Mouse (Mus musculus) heart, embryonic 14.5 days (tissue): ENCODE results near the gene Tcf7l1. TPM values are rescaled to one million over a fixed set of nuclear protein-coding genes. Genes with fewer than 3 reads are reported as not detected.

Experiments used
- ATAC-seq: fragments of 200-750 bp; cut with Nextera tagmentation; 2 replicates; pipeline ENCODE4 v1.8.0; 2017; ENCODE audit warnings: low read depth, moderate TSS enrichment; ENCODE audit not compliant: insufficient number of reproducible peaks, insufficient read depth, low FRiP score
- H3K27ac ChIP-seq, 2 experiments: fragments of 200-500 bp in 1 of 2; fragments of 300-500 bp in 1 of 2; sonication (generic) in 1 of 2; replicated peaks in 1 of 2; 2 replicates each; pipeline ENCODE4 v1.5.1; 2012 to 2014; ENCODE audit warnings: low read depth in 2 of 2, low read length in 2 of 2, control low read depth in 1 of 2, mild to moderate bottlenecking in 1 of 2, mixed read lengths in 1 of 2; ENCODE audit not compliant: control insufficient read depth in 1 of 2, insufficient read depth in 1 of 2
- H3K27me3 ChIP-seq: fragments of 300-500 bp; sonication (generic); 2 replicates; pipeline ENCODE4 v1.6.1; 2014; ENCODE audit warnings: mild to moderate bottlenecking, low read length, control low read depth; ENCODE audit not compliant: control insufficient read depth, insufficient read depth
- H3K36me3 ChIP-seq: fragments of 300-500 bp; sonication (generic); 2 replicates; pipeline ENCODE4 v1.6.1; 2014; ENCODE audit warnings: mild to moderate bottlenecking, control low read depth, low read length, mixed read lengths; ENCODE audit not compliant: control insufficient read depth, insufficient read depth
- H3K4me1 ChIP-seq, 2 experiments: fragments of 200-500 bp in 1 of 2; fragments of 300-500 bp in 1 of 2; sonication (generic) in 1 of 2; 2 replicates each; pipeline ENCODE4 v1.6.1; 2012 to 2014; ENCODE audit warnings: low read length in 2 of 2, control low read depth in 1 of 2, mixed read lengths in 1 of 2; ENCODE audit not compliant: control insufficient read depth in 2 of 2, insufficient read depth in 2 of 2
- H3K4me2 ChIP-seq: fragments of 300-500 bp; sonication (generic); 2 replicates; pipeline ENCODE4 v1.6.1; 2014; ENCODE audit warnings: mild to moderate bottlenecking, low read length
- H3K4me3 ChIP-seq, 2 experiments: fragments of 200-500 bp in 1 of 2; fragments of 300-500 bp in 1 of 2; sonication (generic) in 1 of 2; 2 replicates each; pipeline ENCODE4 v1.5.1; 2012 to 2014; ENCODE audit warnings: low read length in 2 of 2, mild to moderate bottlenecking in 2 of 2, control low read depth in 1 of 2, low read depth in 1 of 2, moderate library complexity in 1 of 2; ENCODE audit not compliant: control insufficient read depth in 1 of 2, insufficient read depth in 1 of 2
- H3K9ac ChIP-seq: fragments of 300-500 bp; sonication (generic); 2 replicates; pipeline ENCODE4 v1.6.1; 2014; ENCODE audit warnings: mild to moderate bottlenecking, low read length
- H3K9me3 ChIP-seq: fragments of 300-500 bp; sonication (generic); 2 replicates; pipeline ENCODE4 v1.6.1; 2016; ENCODE audit warnings: low read length, control low read depth; ENCODE audit not compliant: control insufficient read depth
- WGBS: fragments of 180-500 bp; shearing (Covaris S2); extraction: QIAGEN DNeasy Blood & Tissue Kit; methylation state at CpG from one replicate; pipeline ENCODE4 v1.1.7; 2014; 5-methylcytosine and 5-hydroxymethylcytosine counted together
- polyA plus RNA-seq: library from polyadenylated mRNA; unstranded; fragments of >200 nt; fragmentation: Nextera tagmentation; extraction: Ambion mirVana; gene quantifications from 2 replicates; pipeline ENCODE4 v1.2.1, GENCODE M21; 2014

Tcf7l1 gene
- polyA plus RNA-seq, 1 experiment from 2014 or later = 17.4 TPM

DNA sequence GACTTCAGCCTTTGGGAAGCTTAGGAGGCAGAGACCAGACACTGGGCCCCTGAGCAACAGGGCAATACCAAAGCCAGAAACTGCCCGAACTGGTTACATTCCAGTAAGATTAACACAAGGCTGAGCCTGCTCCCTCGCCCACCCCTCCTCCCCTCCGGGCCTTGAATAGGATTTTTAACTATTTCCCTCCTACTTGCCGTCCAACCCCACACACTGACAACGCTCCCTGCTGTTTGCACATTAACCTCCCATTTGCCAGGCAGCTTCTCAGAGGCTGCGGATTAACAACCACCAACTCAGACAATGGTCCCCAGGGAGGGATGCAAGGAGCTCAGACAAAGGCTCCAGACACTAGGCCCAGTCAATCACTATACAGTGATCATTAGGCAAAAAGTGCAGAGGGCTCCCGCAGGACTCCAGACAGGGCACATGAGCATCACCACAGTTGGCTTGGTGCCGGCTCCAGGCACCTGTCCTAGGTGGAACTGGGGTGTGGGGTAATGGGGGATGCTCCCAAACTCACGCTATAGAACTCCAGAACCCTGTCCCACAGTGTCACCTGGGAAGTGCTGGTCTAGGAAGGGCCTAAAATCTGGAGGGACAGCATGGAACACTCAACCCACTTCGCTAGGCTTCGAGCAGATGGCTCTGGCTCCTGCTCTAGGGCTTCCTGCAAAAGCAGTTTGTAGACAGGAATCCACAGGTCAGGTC is 111.4 kb downstream of the Tcf7l1 start:
- Histone ChIP-seq H3K4me2 (peak overlapping the region; percentile 49), H3K4me3 (peak overlapping the region; percentile 5; a peak in 1 of 4 replicates), H3K4me1 (peaks cover 30 to 41% of the 10 kb centered on the region in 2 experiments), H3K27me3 (no peaks in the 10 kb centered on the region), H3K9ac (peak overlapping the region; percentile 57), H3K27ac (peak overlapping the region; percentile 61 to 76), H3K9me3 (no peaks in the 10 kb centered on the region), H3K36me3 (no peaks in the 10 kb centered on the region)
- WGBS = 31% methylated on average over 11 of the region's 11 CpGs
- no peak for ATAC-seq

DNA sequence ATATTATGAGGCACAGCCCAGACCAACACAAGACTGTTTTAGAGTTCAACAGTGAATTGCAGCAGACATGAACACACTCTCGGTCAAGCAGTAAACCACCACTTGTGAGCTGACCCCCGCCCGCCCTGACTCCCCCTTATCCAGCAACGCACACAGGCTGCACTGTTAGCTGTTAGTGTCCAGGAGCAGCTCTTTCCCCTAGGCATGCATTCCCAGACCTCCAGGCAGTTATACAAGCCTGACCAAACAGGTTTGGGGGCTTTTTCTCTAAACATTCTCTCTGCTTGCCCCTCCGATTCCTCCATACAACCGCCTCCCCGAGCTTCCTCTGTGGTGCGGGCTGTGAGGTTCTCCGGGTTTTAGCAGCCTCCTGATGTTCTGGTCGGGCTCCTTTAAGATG is 112.0 kb downstream of the Tcf7l1 start:
- no peak for ATAC-seq
- H3K27ac ChIP-seq = peak overlapping the region; percentile 61 to 76
- peaks cover 30 to 41% of the 10 kb centered on the region in 2 experiments for H3K4me1 ChIP-seq
- H3K36me3 ChIP-seq = no peaks in the 10 kb centered on the region
- H3K9ac ChIP-seq = peak overlapping the region; percentile 57
- no peaks in the 10 kb centered on the region for H3K27me3 ChIP-seq
- H3K4me3 ChIP-seq = peak overlapping the region; percentile 5; a peak in 1 of 4 replicates
- H3K4me2 ChIP-seq = peak overlapping the region; percentile 49
- no peaks in the 10 kb centered on the region for H3K9me3 ChIP-seq
- 24% methylated on average over 10 of the region's 10 CpGs for whole genome bisulfite sequencing

DNA sequence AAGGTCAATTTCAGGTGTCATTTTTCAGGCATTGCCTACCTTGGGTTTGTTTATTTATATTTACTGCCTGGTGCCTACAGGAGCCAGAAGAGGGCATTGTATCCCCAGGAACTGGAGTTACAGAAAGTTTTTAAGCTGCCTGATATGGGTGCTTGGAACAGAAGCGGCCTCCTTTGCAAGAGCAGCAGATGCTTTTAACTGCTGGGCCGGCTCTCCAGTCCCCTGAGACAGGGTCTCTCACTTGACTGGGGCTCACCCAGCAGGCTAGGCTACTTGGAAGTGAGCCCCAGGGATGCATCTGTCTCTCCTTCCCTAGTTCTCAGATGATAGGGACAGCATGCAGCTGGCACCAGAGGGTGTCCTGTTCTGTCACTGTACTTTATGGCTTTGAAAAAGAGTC is 112.7 kb downstream of the Tcf7l1 start:
- peaks cover 30 to 40% of the 10 kb centered on the region in 2 experiments for H3K4me1 ChIP-seq

DNA sequence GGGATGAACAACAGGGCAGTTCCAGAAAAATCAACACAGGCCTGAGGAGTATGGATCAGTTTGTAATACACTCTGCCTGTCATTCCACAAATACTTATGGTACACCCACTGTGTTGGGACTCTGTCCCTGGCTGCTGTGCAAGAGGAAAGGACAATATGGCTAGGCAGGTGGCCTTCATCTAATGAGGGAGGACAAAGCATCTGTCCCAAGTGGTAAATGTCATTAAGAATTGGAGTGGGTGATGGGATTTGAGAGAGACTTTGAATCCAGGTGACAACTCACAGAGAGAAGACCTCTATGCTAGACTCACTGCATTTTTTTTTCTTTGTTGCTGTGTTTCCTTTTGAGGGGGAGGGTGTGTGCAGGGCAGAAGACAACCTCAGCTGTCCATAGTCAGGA is 115.3 kb downstream of the Tcf7l1 start:
- H3K4me2 ChIP-seq = no peak overlapping the region
- H3K36me3 ChIP-seq = no peaks in the 10 kb centered on the region
- no peak for ATAC-seq
- H3K27me3 ChIP-seq = no peaks in the 10 kb centered on the region
- H3K4me1 ChIP-seq = peaks cover 30 to 41% of the 10 kb centered on the region in 2 experiments
- no peak overlapping the region for H3K9ac ChIP-seq
- no peak overlapping the region for H3K27ac ChIP-seq
- H3K4me3 ChIP-seq = no peak overlapping the region
- H3K9me3 ChIP-seq = no peaks in the 10 kb centered on the region

More for the DNA sequence above, 112.7 kb downstream of the Tcf7l1 start:
- ATAC-seq = no peak
- Histone ChIP-seq H3K4me3 (no peak overlapping the region), H3K36me3 (no peaks in the 10 kb centered on the region), H3K9me3 (no peaks in the 10 kb centered on the region), H3K27ac (peak overlapping the region in 1 of 2 experiments; percentile 61; a peak in 1 of 4 replicates), H3K9ac (no peak overlapping the region), H3K27me3 (no peaks in the 10 kb centered on the region), H3K4me2 (no peak overlapping the region)
- 66% methylated on average over 2 of the region's 2 CpGs for WGBS

DNA sequence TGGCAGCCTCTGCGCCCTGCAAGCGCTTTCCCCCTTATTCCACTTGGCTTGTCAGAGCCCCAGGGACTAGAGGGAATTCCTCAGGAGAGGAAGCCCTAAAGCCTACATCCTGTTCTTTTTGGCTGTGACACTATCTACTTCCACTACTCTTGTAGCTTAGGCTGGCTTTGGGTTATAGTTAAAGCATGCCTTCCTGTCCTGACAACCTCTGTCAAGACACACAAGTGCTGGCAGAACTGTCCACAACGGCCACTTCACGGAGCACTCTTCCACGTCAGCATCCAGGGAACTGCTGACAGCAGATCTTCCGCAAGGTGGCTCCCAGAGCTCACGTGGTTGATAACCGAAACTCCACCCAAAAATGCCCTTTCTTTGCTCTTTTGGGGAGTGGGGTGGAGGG is 117.9 kb downstream of the Tcf7l1 start:
- 7% methylated on average over 8 of the region's 8 CpGs for WGBS
- peak; percentile 68 for ATAC-seq

DNA sequence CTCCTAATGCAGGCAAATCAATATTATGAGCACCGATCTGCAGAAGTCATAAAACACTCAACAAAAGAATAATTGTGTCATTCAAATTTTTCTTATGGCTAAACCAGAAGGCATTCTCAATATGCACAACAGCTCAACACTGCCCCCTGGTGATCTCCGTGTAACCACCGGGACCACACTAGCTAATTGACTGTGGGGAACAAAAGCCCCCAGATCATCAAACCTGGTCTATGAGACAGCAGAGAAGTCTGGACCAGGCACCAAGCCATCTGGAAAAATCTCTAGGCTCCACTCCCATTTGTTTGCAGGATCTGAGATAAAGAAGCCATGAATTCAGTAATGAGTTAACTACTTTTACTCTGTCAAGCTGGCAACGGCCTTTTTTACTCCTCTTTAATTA is 122.0 kb downstream of the Tcf7l1 start:
- H3K9me3 ChIP-seq = no peaks in the 10 kb centered on the region
- H3K27ac ChIP-seq = no peak overlapping the region
- WGBS = 64% methylated on average over 4 of the region's 4 CpGs
- H3K27me3 ChIP-seq = no peaks in the 10 kb centered on the region
- no peaks in the 10 kb centered on the region for H3K36me3 ChIP-seq
- no peak overlapping the region for H3K4me3 ChIP-seq
- no peak for ATAC-seq
- no peak overlapping the region for H3K4me2 ChIP-seq
- no peak overlapping the region for H3K9ac ChIP-seq
- H3K4me1 ChIP-seq = peaks cover 29 to 52% of the 10 kb centered on the region in 2 experiments

More for the DNA sequence above, 117.9 kb downstream of the Tcf7l1 start:
- Histone ChIP-seq H3K27me3 (no peaks in the 10 kb centered on the region), H3K4me1 (peaks cover 12 to 25% of the 10 kb centered on the region in 2 experiments), H3K36me3 (no peaks in the 10 kb centered on the region), H3K4me3 (no peak overlapping the region), H3K9ac (no peak overlapping the region), H3K27ac (peak overlapping the region; percentile 21 to 38), H3K9me3 (no peaks in the 10 kb centered on the region), H3K4me2 (peak overlapping the region; percentile 16)

DNA sequence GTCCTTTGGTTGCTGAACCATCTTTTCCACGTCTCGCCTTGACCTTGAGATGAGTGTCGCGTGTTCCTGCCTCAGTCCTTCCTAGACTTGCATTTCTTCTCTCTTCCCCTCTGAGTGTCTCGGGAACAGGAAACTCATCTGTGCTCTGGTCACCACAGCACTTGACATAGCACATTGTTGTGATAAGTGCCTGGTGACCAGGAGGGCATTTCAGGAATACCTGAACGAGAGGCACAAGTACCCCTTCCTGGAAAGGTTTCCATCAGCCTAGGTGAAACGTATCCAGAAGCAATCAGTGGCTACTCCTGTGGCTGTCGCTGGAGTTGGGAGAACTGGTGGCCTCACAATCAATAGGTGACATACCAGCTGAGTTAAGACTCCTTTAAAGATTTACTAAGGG is 124.8 kb downstream of the Tcf7l1 start:
- no peaks in the 10 kb centered on the region for H3K27me3 ChIP-seq
- H3K4me1 ChIP-seq = peaks cover 32 to 53% of the 10 kb centered on the region in 2 experiments
- no peaks in the 10 kb centered on the region for H3K9me3 ChIP-seq
- no peaks in the 10 kb centered on the region for H3K36me3 ChIP-seq
- peak overlapping the region; percentile 61 for H3K9ac ChIP-seq
- H3K27ac ChIP-seq = peak overlapping the region; percentile 38 to 56
- ATAC-seq = no peak
- WGBS = 8% methylated on average over 8 of the region's 8 CpGs
- H3K4me2 ChIP-seq = peak overlapping the region; percentile 46
- no peak overlapping the region for H3K4me3 ChIP-seq
